Mouse (Mus musculus): Measurements from ENCODE around the gene Plcg2. TPM values are rescaled to one million over a fixed set of nuclear protein-coding genes. Genes with fewer than 3 reads are reported as not detected.

The Plcg2 gene
- polyA plus RNA-seq, 1 experiment from 2014 or later = 5.0 TPM

- Histone ChIP-seq H3K4me2 (ENCODE audit: low read length) (no peak overlapping the region), H3K4me1 (ENCODE audit: control insufficient read depth in 2 of 2, insufficient read depth in 2 of 2, low read length in 2 of 2) (peaks cover 9 to 14% of the 10 kb centered on the region in 2 experiments; a peak in 3 of 4 replicates), H3K4me3 (ENCODE audit: control insufficient read depth in 1 of 2, insufficient read depth in 1 of 2, low read depth in 1 of 2, low read length in 2 of 2) (no peak overlapping the region), H3K36me3 (ENCODE audit: control insufficient read depth, insufficient read depth, low read length) (no peaks in the 10 kb centered on the region), H3K27ac (replicated peaks in 1 of 2; ENCODE audit: control insufficient read depth in 1 of 2, insufficient read depth in 1 of 2, low read depth in 2 of 2, low read length in 2 of 2) (no peak overlapping the region), H3K27me3 (ENCODE audit: control insufficient read depth, insufficient read depth, low read length) (peaks cover 6% of the 10 kb centered on the region; the same call in 1 of the 2 replicates), H3K9me3 (ENCODE audit: control insufficient read depth, low read length) (no peaks in the 10 kb centered on the region), H3K9ac (ENCODE audit: low read length) (no peak overlapping the region)
- WGBS = 65% methylated on average over 13 of the region's 13 CpGs
- ATAC-seq (ENCODE audit: insufficient number of reproducible peaks, insufficient read depth, low FRiP score, low read depth) = no peak
Measured at GRCm38 (mm10) chr8:117503405-117504069, 5.4 kb downstream of the Plcg2 start.

GRCm38 (mm10) chr8:117507703-117508102 is 9.6 kb downstream of the Plcg2 start:
- Histone ChIP-seq H3K4me1 (ENCODE audit: control insufficient read depth in 2 of 2, insufficient read depth in 2 of 2, low read length in 2 of 2) (no peaks in the 10 kb centered on the region), H3K4me2 (ENCODE audit: low read length) (no peak overlapping the region), H3K9me3 (ENCODE audit: control insufficient read depth, low read length) (no peaks in the 10 kb centered on the region), H3K4me3 (ENCODE audit: control insufficient read depth in 1 of 2, insufficient read depth in 1 of 2, low read depth in 1 of 2, low read length in 2 of 2) (no peak overlapping the region), H3K9ac (ENCODE audit: low read length) (no peak overlapping the region), H3K27ac (replicated peaks in 1 of 2; ENCODE audit: control insufficient read depth in 1 of 2, insufficient read depth in 1 of 2, low read depth in 2 of 2, low read length in 2 of 2) (no peak overlapping the region), H3K36me3 (ENCODE audit: control insufficient read depth, insufficient read depth, low read length) (no peaks in the 10 kb centered on the region), H3K27me3 (ENCODE audit: control insufficient read depth, insufficient read depth, low read length) (no peaks in the 10 kb centered on the region)
- no peak for ATAC-seq (ENCODE audit: insufficient number of reproducible peaks, insufficient read depth, low FRiP score, low read depth)
- 85% methylated on average over 8 of the region's 8 CpGs for WGBS

- Histone ChIP-seq H3K27me3 (ENCODE audit: control insufficient read depth, insufficient read depth, low read length) (no peaks in the 10 kb centered on the region), H3K9ac (ENCODE audit: low read length) (no peak overlapping the region), H3K4me1 (ENCODE audit: control insufficient read depth in 2 of 2, insufficient read depth in 2 of 2, low read length in 2 of 2) (no peaks in the 10 kb centered on the region), H3K4me2 (ENCODE audit: low read length) (no peak overlapping the region), H3K36me3 (ENCODE audit: control insufficient read depth, insufficient read depth, low read length) (no peaks in the 10 kb centered on the region), H3K4me3 (ENCODE audit: control insufficient read depth in 1 of 2, insufficient read depth in 1 of 2, low read depth in 1 of 2, low read length in 2 of 2) (no peak overlapping the region), H3K27ac (replicated peaks in 1 of 2; ENCODE audit: control insufficient read depth in 1 of 2, insufficient read depth in 1 of 2, low read depth in 2 of 2, low read length in 2 of 2) (no peak overlapping the region; a peak in 1 of 4 replicates), H3K9me3 (ENCODE audit: control insufficient read depth, low read length) (no peaks in the 10 kb centered on the region)
- no peak for ATAC-seq (ENCODE audit: insufficient number of reproducible peaks, insufficient read depth, low FRiP score, low read depth)
- 73% methylated on average over 14 of the region's 14 CpGs for WGBS
Measured at GRCm38 (mm10) chr8:117516876-117517565, 18.9 kb downstream of the Plcg2 start.

- ATAC-seq (ENCODE audit: insufficient number of reproducible peaks, insufficient read depth, low FRiP score, low read depth) = no peak
- no peak overlapping the region for H3K4me3 ChIP-seq (ENCODE audit: control insufficient read depth in 1 of 2, insufficient read depth in 1 of 2, low read depth in 1 of 2, low read length in 2 of 2)
- H3K36me3 ChIP-seq (ENCODE audit: control insufficient read depth, insufficient read depth, low read length) = no peaks in the 10 kb centered on the region
- no peak overlapping the region for H3K27ac ChIP-seq (replicated peaks in 1 of 2; ENCODE audit: control insufficient read depth in 1 of 2, insufficient read depth in 1 of 2, low read depth in 2 of 2, low read length in 2 of 2)
- H3K9me3 ChIP-seq (ENCODE audit: control insufficient read depth, low read length) = no peaks in the 10 kb centered on the region
- WGBS = 76% methylated on average over 9 of the region's 9 CpGs
- H3K4me2 ChIP-seq (ENCODE audit: low read length) = no peak overlapping the region
- no peaks in the 10 kb centered on the region for H3K4me1 ChIP-seq (ENCODE audit: control insufficient read depth in 2 of 2, insufficient read depth in 2 of 2, low read length in 2 of 2)
- no peaks in the 10 kb centered on the region for H3K27me3 ChIP-seq (ENCODE audit: control insufficient read depth, insufficient read depth, low read length)
- no peak overlapping the region for H3K9ac ChIP-seq (ENCODE audit: low read length)
Measured at GRCm38 (mm10) chr8:117517861-117518260, 19.8 kb downstream of the Plcg2 start.

GRCm38 (mm10) chr8:117518873-117519272 is 20.8 kb downstream of the Plcg2 start:
- Histone ChIP-seq H3K36me3 (ENCODE audit: control insufficient read depth, insufficient read depth, low read length) (no peaks in the 10 kb centered on the region), H3K4me1 (ENCODE audit: control insufficient read depth in 2 of 2, insufficient read depth in 2 of 2, low read length in 2 of 2) (no peaks in the 10 kb centered on the region), H3K4me2 (ENCODE audit: low read length) (no peak overlapping the region), H3K27ac (replicated peaks in 1 of 2; ENCODE audit: control insufficient read depth in 1 of 2, insufficient read depth in 1 of 2, low read depth in 2 of 2, low read length in 2 of 2) (no peak overlapping the region), H3K9me3 (ENCODE audit: control insufficient read depth, low read length) (no peaks in the 10 kb centered on the region), H3K27me3 (ENCODE audit: control insufficient read depth, insufficient read depth, low read length) (no peaks in the 10 kb centered on the region), H3K9ac (ENCODE audit: low read length) (no peak overlapping the region), H3K4me3 (ENCODE audit: control insufficient read depth in 1 of 2, insufficient read depth in 1 of 2, low read depth in 1 of 2, low read length in 2 of 2) (no peak overlapping the region)
- ATAC-seq (ENCODE audit: insufficient number of reproducible peaks, insufficient read depth, low FRiP score, low read depth) = no peak
- 66% methylated on average over 4 of the region's 4 CpGs for WGBS

GRCm38 (mm10) chr8:117526185-117526584 is 28.1 kb downstream of the Plcg2 start:
- ATAC-seq (ENCODE audit: insufficient number of reproducible peaks, insufficient read depth, low FRiP score, low read depth) = no peak
- no peaks in the 10 kb centered on the region for H3K27me3 ChIP-seq (ENCODE audit: control insufficient read depth, insufficient read depth, low read length)
- H3K9ac ChIP-seq (ENCODE audit: low read length) = no peak overlapping the region
- H3K4me2 ChIP-seq (ENCODE audit: low read length) = no peak overlapping the region
- no peak overlapping the region for H3K4me3 ChIP-seq (ENCODE audit: control insufficient read depth in 1 of 2, insufficient read depth in 1 of 2, low read depth in 1 of 2, low read length in 2 of 2)
- no peak overlapping the region for H3K27ac ChIP-seq (replicated peaks in 1 of 2; ENCODE audit: control insufficient read depth in 1 of 2, insufficient read depth in 1 of 2, low read depth in 2 of 2, low read length in 2 of 2)
- no peaks in the 10 kb centered on the region for H3K9me3 ChIP-seq (ENCODE audit: control insufficient read depth, low read length)
- H3K4me1 ChIP-seq (ENCODE audit: control insufficient read depth in 2 of 2, insufficient read depth in 2 of 2, low read length in 2 of 2) = peaks cover 9 to 16% of the 10 kb centered on the region in 2 experiments
- 31% methylated on average over 2 of the region's 2 CpGs for WGBS
- H3K36me3 ChIP-seq (ENCODE audit: control insufficient read depth, insufficient read depth, low read length) = no peaks in the 10 kb centered on the region

- H3K4me2 ChIP-seq (ENCODE audit: low read length) = no peak overlapping the region
- no peaks in the 10 kb centered on the region for H3K9me3 ChIP-seq (ENCODE audit: control insufficient read depth, low read length)
- H3K27me3 ChIP-seq (ENCODE audit: control insufficient read depth, insufficient read depth, low read length) = no peaks in the 10 kb centered on the region
- H3K27ac ChIP-seq (replicated peaks in 1 of 2; ENCODE audit: control insufficient read depth in 1 of 2, insufficient read depth in 1 of 2, low read depth in 2 of 2, low read length in 2 of 2) = no peak overlapping the region
- H3K4me1 ChIP-seq (ENCODE audit: control insufficient read depth in 2 of 2, insufficient read depth in 2 of 2, low read length in 2 of 2) = peaks cover 9 to 18% of the 10 kb centered on the region in 2 experiments
- no peak overlapping the region for H3K9ac ChIP-seq (ENCODE audit: low read length)
- 45% methylated on average over 5 of the region's 5 CpGs for WGBS
- ATAC-seq (ENCODE audit: insufficient number of reproducible peaks, insufficient read depth, low FRiP score, low read depth) = no peak
- H3K36me3 ChIP-seq (ENCODE audit: control insufficient read depth, insufficient read depth, low read length) = no peaks in the 10 kb centered on the region
- no peak overlapping the region for H3K4me3 ChIP-seq (ENCODE audit: control insufficient read depth in 1 of 2, insufficient read depth in 1 of 2, low read depth in 1 of 2, low read length in 2 of 2)
Measured at GRCm38 (mm10) chr8:117527983-117528382, 29.9 kb downstream of the Plcg2 start.

All from heart, embryonic 14.5 days (tissue).